Mouse (Mus musculus) MEL (cell line): ENCODE measurements around the gene Uchl4. TPM values are rescaled to one million over a fixed set of nuclear protein-coding genes. Genes with fewer than 3 reads are reported as not detected.

Experiments used
- DNase-seq: peaks from one replicate; pipeline ENCODE4 v3.0.0; 2011; ENCODE audit warnings: low read depth, low spot score
- H3K27ac ChIP-seq: 2 replicates; pipeline ENCODE4 v1.5.1; 2012; ENCODE audit warnings: low read depth, mild to moderate bottlenecking, control low read depth, low read length, moderate library complexity; ENCODE audit not compliant: control insufficient read depth
- H3K27me3 ChIP-seq, 2 experiments: fragments of 150-350 bp in 1 of 2; sonication (generic) in 1 of 2; 2 replicates each; pipeline ENCODE4 v1.6.1; 2012; ENCODE audit warnings: low read length in 2 of 2, mild to moderate bottlenecking in 2 of 2, improper control_type of control experiment in 1 of 2, moderate library complexity in 1 of 2; ENCODE audit not compliant: insufficient read depth in 2 of 2, control insufficient read depth in 1 of 2
- H3K36me3 ChIP-seq, 2 experiments: 2 replicates each; pipeline ENCODE4 v1.6.1; 2012 to 2014; ENCODE audit warnings: low read length in 2 of 2, improper control_type of control experiment in 1 of 2, inconsistent platforms in 1 of 2, mild to moderate bottlenecking in 1 of 2; ENCODE audit not compliant: insufficient read depth in 2 of 2, control insufficient read depth in 1 of 2
- H3K4me1 ChIP-seq, 2 experiments: fragments of 150-350 bp in 1 of 2; sonication (generic) in 1 of 2; 2 replicates each; pipeline ENCODE4 v1.6.1; 2012; ENCODE audit warnings: low read length in 2 of 2, improper control_type of control experiment in 1 of 2, mild to moderate bottlenecking in 1 of 2; ENCODE audit not compliant: insufficient read depth in 2 of 2, control insufficient read depth in 1 of 2
- H3K4me3 ChIP-seq, 2 experiments: fragments of 150-350 bp in 1 of 2; sonication (generic) in 1 of 2; 2 replicates each; pipeline ENCODE4 v1.5.1; 2012; ENCODE audit warnings: low read depth in 2 of 2, low read length in 2 of 2, mild to moderate bottlenecking in 2 of 2, moderate library complexity in 2 of 2, control low read depth in 1 of 2, improper control_type of control experiment in 1 of 2; ENCODE audit not compliant: control insufficient read depth in 1 of 2, insufficient read depth in 1 of 2
- H3K79me2 ChIP-seq: 2 replicates; pipeline ENCODE4 v1.6.1; 2012; ENCODE audit warnings: mild to moderate bottlenecking, low read length, moderate library complexity; ENCODE audit not compliant: control insufficient read depth, poor library complexity, insufficient read depth
- H3K9ac ChIP-seq: 2 replicates; pipeline ENCODE4 v1.6.1; 2012; ENCODE audit warnings: low read depth, mild to moderate bottlenecking, control low read depth, low read length, moderate library complexity; ENCODE audit not compliant: control insufficient read depth, poor library complexity, severe bottlenecking
- H3K9me3 ChIP-seq: fragments of 150-350 bp; sonication (generic); replicated peaks from 2 replicates; pipeline ENCODE4 v1.6.1; 2012; ENCODE audit warnings: mild to moderate bottlenecking, low read length, improper control_type of control experiment, moderate library complexity; ENCODE audit not compliant: insufficient read depth
- CHD1 ChIP-seq: IDR thresholded peaks from 2 replicates; pipeline ENCODE4 v1.6.1; 2012; ENCODE audit warnings: low read depth, mild to moderate bottlenecking, inconsistent platforms, low read length, improper control_type of control experiment
- ELF1 ChIP-seq: IDR thresholded peaks from 2 replicates; pipeline ENCODE4 v1.6.1; 2014; ENCODE audit warnings: low read depth, mild to moderate bottlenecking, inconsistent platforms, low read length, improper control_type of control experiment, moderate library complexity
- GABPA ChIP-seq: IDR thresholded peaks from 2 replicates; pipeline ENCODE4 v1.6.1; 2012; ENCODE audit warnings: low read depth, mild to moderate bottlenecking, inconsistent platforms, low read length, improper control_type of control experiment, moderate library complexity
- KAT2A ChIP-seq: conservative IDR thresholded peaks from 2 replicates; pipeline ENCODE4 v1.6.1; 2012; ENCODE audit warnings: low read depth, low read length, improper control_type of control experiment, inconsistent platforms
- MAX ChIP-seq: IDR thresholded peaks from 2 replicates; pipeline ENCODE4 v1.6.1; 2011; ENCODE audit warnings: low read length, improper control_type of control experiment
- MAZ ChIP-seq: IDR thresholded peaks from 2 replicates; pipeline ENCODE4 v1.6.1; 2012; ENCODE audit warnings: low read depth, mild to moderate bottlenecking, inconsistent platforms, low read length, improper control_type of control experiment
- MXI1 ChIP-seq: IDR thresholded peaks from 2 replicates; pipeline ENCODE4 v1.6.1; 2011; ENCODE audit warnings: mild to moderate bottlenecking, low read depth, low read length, improper control_type of control experiment
- MYB ChIP-seq: IDR thresholded peaks from 2 replicates; pipeline ENCODE4 v1.6.1; 2011; ENCODE audit warnings: mild to moderate bottlenecking, low read depth, low read length, improper control_type of control experiment
- NRF1 ChIP-seq: IDR thresholded peaks from 2 replicates; pipeline ENCODE4 v1.6.1; 2014; ENCODE audit warnings: low read depth, mild to moderate bottlenecking, inconsistent platforms, low read length, improper control_type of control experiment, moderate library complexity; ENCODE audit not compliant: poor library complexity, insufficient read depth, severe bottlenecking
- POLR2AphosphoS5 ChIP-seq: IDR thresholded peaks from 2 replicates; pipeline ENCODE4 v1.6.1; 2012; ENCODE audit warnings: low read depth, borderline replicate concordance, mild to moderate bottlenecking, inconsistent platforms, low read length, moderate library complexity, mixed read lengths
- SMC3 ChIP-seq: IDR thresholded peaks from 2 replicates; pipeline ENCODE4 v1.6.1; 2011; ENCODE audit warnings: low read depth, low read length, improper control_type of control experiment
- TAL1 ChIP-seq: IDR thresholded peaks from 2 replicates; pipeline ENCODE4 v1.6.1; 2012; ENCODE audit warnings: mild to moderate bottlenecking, inconsistent platforms, low read length, moderate library complexity, mixed read lengths
- TBP ChIP-seq: IDR thresholded peaks from 2 replicates; pipeline ENCODE4 v1.8.0; 2011; ENCODE audit warnings: low read depth, low read length, improper control_type of control experiment
- USF2 ChIP-seq, 2 experiments: IDR thresholded peaks; 2 replicates each; pipeline ENCODE4 v1.6.1; 2011 to 2012; ENCODE audit warnings: improper control_type of control experiment in 2 of 2, low read length in 2 of 2, borderline replicate concordance in 1 of 2, inconsistent platforms in 1 of 2, low read depth in 1 of 2, mild to moderate bottlenecking in 1 of 2; ENCODE audit not compliant: insufficient read depth in 1 of 2
- ZC3H11A ChIP-seq: IDR thresholded peaks from 2 replicates; pipeline ENCODE4 v1.6.1; 2012; ENCODE audit warnings: low read depth, mild to moderate bottlenecking, inconsistent platforms, low read length, improper control_type of control experiment
- ZKSCAN1 ChIP-seq: IDR thresholded peaks from 2 replicates; pipeline ENCODE4 v1.6.1; 2012; ENCODE audit warnings: low read depth, mild to moderate bottlenecking, inconsistent platforms, low read length, improper control_type of control experiment, moderate library complexity
- ZMIZ1 ChIP-seq: IDR thresholded peaks from 2 replicates; pipeline ENCODE4 v1.6.1; 2012; ENCODE audit warnings: low read depth, mild to moderate bottlenecking, inconsistent platforms, low read length, improper control_type of control experiment, moderate library complexity
- polyA plus RNA-seq, 2 experiments: library from polyadenylated mRNA; stranded (reverse) in 1 of 2; unstranded in 1 of 2; fragments of >175 nt in 1 of 2; fragments of >200 nt in 1 of 2; gene quantifications; 2 replicates each; pipeline versions ENCODE4 v1.2.1 to v1.2.4; 2012; ENCODE audit warnings: low replicate concordance in 2 of 2, low read depth in 1 of 2; ENCODE audit not compliant: insufficient read length in 2 of 2, insufficient read depth in 1 of 2, missing spikeins in 1 of 2
- total RNA-seq: library from RNA; depleted of rRNA; stranded (reverse); fragments of 300-350 nt; gene quantifications from 2 replicates; pipeline ENCODE4 v1.2.3, GENCODE M21; 2012

The Uchl4 gene
- total and polyA plus RNA-seq, 3 experiments: 0.27 to 7.4 TPM; not detected in 1

DNA sequence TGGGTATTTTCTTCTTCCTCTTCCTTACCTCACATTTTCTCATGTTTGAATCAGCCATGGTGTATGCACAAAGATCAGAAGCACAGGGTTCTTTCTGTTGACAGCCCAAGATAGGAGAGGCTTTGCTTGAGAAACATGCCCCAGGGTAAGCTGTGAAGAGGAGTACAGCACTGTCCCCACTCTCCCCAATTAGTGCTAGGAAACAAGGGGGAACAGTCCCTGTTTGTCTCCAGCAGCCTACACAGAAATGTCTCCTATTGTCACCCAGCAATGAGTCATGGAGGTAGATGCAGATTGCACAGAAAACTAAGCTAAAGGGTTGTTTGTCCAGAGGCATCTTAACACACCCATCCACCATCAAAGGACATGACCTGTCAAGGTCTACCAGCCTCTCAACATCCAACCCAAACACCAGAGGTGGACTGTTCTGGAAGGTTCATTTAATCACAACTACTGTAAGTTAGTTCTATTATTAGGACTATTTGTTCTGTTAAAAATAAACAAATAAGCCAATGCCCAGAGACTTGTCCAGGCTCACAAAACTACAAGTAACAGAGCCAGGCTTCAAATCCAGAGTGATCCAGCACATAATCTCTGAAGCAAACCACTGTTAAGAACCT lies 15.2 kb downstream of the Uchl4 start:
- TF ChIP-seq ELF1: no peak
- TF ChIP-seq ZMIZ1: no peak
- no peak for TF ChIP-seq KAT2A
- TF ChIP-seq TAL1: no peak
- no peak for TF ChIP-seq ZKSCAN1
- TF ChIP-seq MAZ: no peak
- no peak for TF ChIP-seq SMC3
- no peak for TF ChIP-seq MXI1
- TF ChIP-seq MAX: no peak
- no peak for TF ChIP-seq MYB
- TF ChIP-seq POLR2AphosphoS5: no peak
- TF ChIP-seq GABPA: no peak
- TF ChIP-seq ZC3H11A: no peak
- no peak for TF ChIP-seq TBP
- no peak for TF ChIP-seq USF2 (IDR thresholded peaks at IDR 0.05; ENCODE audit: borderline replicate concordance in 1 of 2, insufficient read depth in 1 of 2, low read depth in 1 of 2, low read length in 2 of 2)
- TF ChIP-seq, all 39 proteins: peak for 0
- Histone ChIP-seq H3K4me1 (peaks cover 11 to 14% of the 10 kb centered on the region in 2 experiments; a peak in 3 of 4 replicates), H3K9me3 (no peaks in the 10 kb centered on the region), H3K4me3 (no peak overlapping the region), H3K9ac (no peak overlapping the region), H3K27ac (no peak overlapping the region), H3K36me3 (peaks cover 0 to 13% of the 10 kb centered on the region in 2 experiments; a peak in 2 of 4 replicates), H3K27me3 (no peaks in the 10 kb centered on the region), H3K79me2 (peaks cover 13% of the 10 kb centered on the region)
- DNase-seq: no peak

DNA sequence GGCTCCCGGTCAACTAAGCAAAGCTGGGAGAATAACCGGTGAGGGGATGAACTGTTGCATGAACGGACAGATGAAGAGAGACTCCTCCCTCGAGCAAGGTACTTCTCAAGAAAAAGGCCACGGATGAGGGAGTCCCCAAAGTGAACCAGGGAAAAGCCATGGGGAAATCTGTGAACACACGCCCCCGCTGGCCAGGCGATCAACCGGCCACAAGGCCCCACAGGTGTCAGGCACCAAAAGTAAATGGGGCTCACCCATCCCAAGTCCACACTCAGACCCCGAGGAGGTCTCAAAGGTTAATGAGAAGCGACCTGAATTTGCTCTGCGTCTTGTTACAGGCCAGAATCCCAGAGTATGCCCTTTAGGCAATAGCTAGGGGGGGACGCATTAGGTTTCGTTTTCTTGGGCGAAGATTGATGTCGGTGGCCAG lies 17.6 kb downstream of the Uchl4 start:
- DNase-seq: no peak
- Histone ChIP-seq H3K27me3 (no peaks in the 10 kb centered on the region), H3K4me1 (peaks cover 14 to 17% of the 10 kb centered on the region in 2 experiments; a peak in 3 of 4 replicates), H3K9me3 (no peaks in the 10 kb centered on the region), H3K9ac (peak overlapping the region; percentile 93), H3K79me2 (peaks cover 13% of the 10 kb centered on the region), H3K36me3 (peaks cover 0 to 15% of the 10 kb centered on the region in 2 experiments; a peak in 2 of 4 replicates), H3K27ac (no peak overlapping the region), H3K4me3 (peak overlapping the region; percentile 95 to 96)
- TF ChIP-seq GABPA (no peak), NRF1 (no peak), MXI1 (peak; percentile 46; the same call in 1 of the 2 replicates), CHD1 (peak; percentile 39; the same call in 1 of the 2 replicates), POLR2AphosphoS5 (no peak), KAT2A (no peak)
